Mouse (Mus musculus): ENCODE results near the gene Acsf3. TPM values are rescaled to one million over a fixed set of nuclear protein-coding genes. Genes with fewer than 3 reads are reported as not detected.

Gene Acsf3
- total and polyA plus RNA-seq, 3 experiments = 17.8 to 37.2 TPM; not detected in 1

GRCm38 (mm10) chr8:122849152-122849910 is 74.0 kb downstream of the Acsf3 start:
- Histone ChIP-seq H3K9me3 (replicated peaks; ENCODE audit: insufficient read depth, low read length) (no peaks in the 10 kb centered on the region), H3K9ac (ENCODE audit: control insufficient read depth, low read depth, low read length, poor library complexity, severe bottlenecking) (no peak overlapping the region), H3K36me3 (ENCODE audit: control insufficient read depth in 1 of 2, insufficient read depth in 2 of 2, low read length in 2 of 2) (peaks cover 0 to 14% of the 10 kb centered on the region in 2 experiments; a peak in 2 of 4 replicates), H3K27ac (ENCODE audit: control insufficient read depth, low read depth, low read length) (no peak overlapping the region), H3K27me3 (ENCODE audit: control insufficient read depth in 1 of 2, insufficient read depth in 2 of 2, low read length in 2 of 2) (peaks cover 3 to 4% of the 10 kb centered on the region in 2 experiments; a peak in 3 of 4 replicates), H3K79me2 (ENCODE audit: control insufficient read depth, insufficient read depth, low read length, poor library complexity) (no peaks in the 10 kb centered on the region), H3K4me3 (ENCODE audit: control insufficient read depth in 1 of 2, insufficient read depth in 1 of 2, low read depth in 2 of 2, low read length in 2 of 2) (no peak overlapping the region), H3K4me1 (ENCODE audit: control insufficient read depth in 1 of 2, insufficient read depth in 2 of 2, low read length in 2 of 2) (peaks cover 4 to 18% of the 10 kb centered on the region in 2 experiments)
- no peak for DNase-seq (ENCODE audit: low read depth, low spot score)
- TF ChIP-seq POLR2A (IDR thresholded peaks at IDR 0.05; ENCODE audit: control insufficient read depth in 1 of 2, insufficient read depth in 1 of 2, low read depth in 1 of 2, low read length in 2 of 2, poor library complexity in 1 of 2) (no peak), USF2 (IDR thresholded peaks at IDR 0.05; ENCODE audit: borderline replicate concordance in 1 of 2, insufficient read depth in 1 of 2, low read depth in 1 of 2, low read length in 2 of 2) (no peak), TAL1 (IDR thresholded peaks at IDR 0.05; ENCODE audit: low read length) (no peak), CHD2 (IDR thresholded peaks at IDR 0.05; ENCODE audit: low read length) (no peak), ZC3H11A (IDR thresholded peaks at IDR 0.05; ENCODE audit: low read depth, low read length) (no peak)

GRCm38 (mm10) chr8:122850641-122851240 is 75.5 kb downstream of the Acsf3 start:
- no peaks in the 10 kb centered on the region for H3K79me2 ChIP-seq (ENCODE audit: control insufficient read depth, insufficient read depth, low read length, poor library complexity)
- no peaks in the 10 kb centered on the region for H3K9me3 ChIP-seq (replicated peaks; ENCODE audit: insufficient read depth, low read length)
- no peak overlapping the region for H3K9ac ChIP-seq (ENCODE audit: control insufficient read depth, low read depth, low read length, poor library complexity, severe bottlenecking)
- no peak overlapping the region for H3K4me3 ChIP-seq (ENCODE audit: control insufficient read depth in 1 of 2, insufficient read depth in 1 of 2, low read depth in 2 of 2, low read length in 2 of 2)
- peaks cover 0 to 4% of the 10 kb centered on the region in 2 experiments; a peak in 1 of 4 replicates for H3K36me3 ChIP-seq (ENCODE audit: control insufficient read depth in 1 of 2, insufficient read depth in 2 of 2, low read length in 2 of 2)
- no peak overlapping the region for H3K27ac ChIP-seq (ENCODE audit: control insufficient read depth, low read depth, low read length)
- H3K4me1 ChIP-seq (ENCODE audit: control insufficient read depth in 1 of 2, insufficient read depth in 2 of 2, low read length in 2 of 2) = peaks cover 0 to 6% of the 10 kb centered on the region in 2 experiments; a peak in 3 of 4 replicates
- no peak for DNase-seq (ENCODE audit: low read depth, low spot score)
- H3K27me3 ChIP-seq (ENCODE audit: control insufficient read depth in 1 of 2, insufficient read depth in 2 of 2, low read length in 2 of 2) = peaks cover 5 to 7% of the 10 kb centered on the region in 2 experiments
- TF ChIP-seq POLR2A (IDR thresholded peaks at IDR 0.05; ENCODE audit: control insufficient read depth in 1 of 2, insufficient read depth in 1 of 2, low read depth in 1 of 2, low read length in 2 of 2, poor library complexity in 1 of 2) (no peak), KAT2A (conservative IDR thresholded peaks at IDR 0.05; ENCODE audit: low read depth, low read length) (no peak), USF2 (IDR thresholded peaks at IDR 0.05; ENCODE audit: borderline replicate concordance in 1 of 2, insufficient read depth in 1 of 2, low read depth in 1 of 2, low read length in 2 of 2) (no peak), BHLHE40 (IDR thresholded peaks at IDR 0.05; ENCODE audit: borderline replicate concordance, low read depth, low read length) (no peak), MYB (IDR thresholded peaks at IDR 0.05; ENCODE audit: low read depth, low read length) (no peak), RAD21 (IDR thresholded peaks at IDR 0.05; ENCODE audit: low read depth, low read length) (no peak), GABPA (IDR thresholded peaks at IDR 0.05; ENCODE audit: low read depth, low read length) (no peak), ZKSCAN1 (IDR thresholded peaks at IDR 0.05; ENCODE audit: low read depth, low read length) (no peak), RCOR1 (IDR thresholded peaks at IDR 0.05; ENCODE audit: low read depth, low read length) (no peak), NRF1 (IDR thresholded peaks at IDR 0.05; ENCODE audit: insufficient read depth, low read depth, low read length, poor library complexity, severe bottlenecking) (no peak), JUND (IDR thresholded peaks at IDR 0.05; ENCODE audit: low read depth, low read length) (no peak), MEF2A (IDR thresholded peaks at IDR 0.05; ENCODE audit: extremely low read depth, insufficient replicate concordance, low read depth, low read length, poor library complexity, severe bottlenecking) (no peak), MAFK (IDR thresholded peaks at IDR 0.05; ENCODE audit: borderline replicate concordance, low read depth, low read length) (no peak), ZNF384 (IDR thresholded peaks at IDR 0.05; ENCODE audit: low read depth, low read length) (no peak), SMC3 (IDR thresholded peaks at IDR 0.05; ENCODE audit: low read depth, low read length) (no peak)

Measured in MEL (cell line).